Mouse (Mus musculus): Measurements from ENCODE around the gene Pip4k2a. TPM values are rescaled to one million over a fixed set of nuclear protein-coding genes. Genes with fewer than 3 reads are reported as not detected.

Gene Pip4k2a
- total and polyA plus RNA-seq, 3 experiments, result 33.9 to 102 (median 72.3) TPM

- ATAC-seq (ENCODE audit: extremely low read depth, insufficient number of reproducible peaks, low FRiP score, poor library complexity, severe bottlenecking) (no peak), DNase-seq (ENCODE audit: low spot score) (no peak)
- H3K4me3 ChIP-seq (ENCODE audit: low read depth, low read length), result no peak overlapping the region
- TF ChIP-seq POLR2AphosphoS5 (IDR thresholded peaks at IDR 0.05; ENCODE audit: insufficient replicate concordance, low read depth, low read length) (no peak), TAL1 (conservative IDR thresholded peaks at IDR 0.05; ENCODE audit: low read depth, low read length) (no peak), CTCF (IDR thresholded peaks at IDR 0.05; ENCODE audit: low read depth, low read length) (no peak), GATA1 (IDR thresholded peaks at IDR 0.05; ENCODE audit: borderline replicate concordance, low read length) (no peak), GATA2 (IDR thresholded peaks at IDR 0.05; ENCODE audit: borderline replicate concordance, low read depth, low read length) (no peak)
- peaks cover 85% of the 10 kb centered on the region for H3K36me3 ChIP-seq (replicated peaks)
- H3K4me1 ChIP-seq (ENCODE audit: insufficient read depth, low read depth, low read length), result no peaks in the 10 kb centered on the region
- no peaks in the 10 kb centered on the region for H3K27me3 ChIP-seq (ENCODE audit: insufficient read depth, low read length)
- no peaks in the 10 kb centered on the region for H3K9me3 ChIP-seq (replicated peaks)
These were observed 147.3 kb downstream of the Pip4k2a start for GRCm38 (mm10) chr2:18850657-18851056.

DNA sequence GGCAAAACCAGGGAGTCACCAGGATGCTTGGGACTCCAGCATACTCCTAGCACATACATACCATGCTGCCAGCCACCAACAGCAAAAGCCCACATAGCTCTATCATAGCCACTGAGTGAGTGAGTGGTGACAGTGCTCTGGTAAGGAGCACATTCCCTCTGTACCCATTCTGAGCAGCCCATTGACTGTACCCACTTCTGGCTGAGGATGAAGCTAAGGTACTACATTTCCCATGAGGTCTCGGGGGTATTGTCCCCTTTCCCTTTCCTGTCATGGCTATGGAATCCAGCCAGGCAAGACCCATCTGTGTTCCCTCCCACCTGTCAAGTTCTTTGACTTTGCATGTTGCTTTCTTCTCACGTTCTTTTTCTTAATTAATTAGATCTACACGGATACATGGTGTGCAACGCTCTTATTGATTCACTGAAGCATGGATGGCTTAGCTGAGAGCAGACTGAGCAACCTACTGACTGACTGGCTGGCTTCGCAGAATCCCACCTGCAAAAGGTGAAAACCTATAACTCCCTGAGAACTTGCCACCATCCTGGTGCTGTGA lies 149.8 kb downstream of the Pip4k2a start:
- Histone ChIP-seq H3K4me1 (ENCODE audit: insufficient read depth, low read depth, low read length) (no peaks in the 10 kb centered on the region), H3K27me3 (ENCODE audit: insufficient read depth, low read length) (no peaks in the 10 kb centered on the region), H3K36me3 (replicated peaks) (peaks cover 87% of the 10 kb centered on the region), H3K9me3 (replicated peaks) (no peaks in the 10 kb centered on the region), H3K4me3 (ENCODE audit: low read depth, low read length) (no peak overlapping the region)
- no peak for ATAC-seq (ENCODE audit: extremely low read depth, insufficient number of reproducible peaks, low FRiP score, poor library complexity, severe bottlenecking)
- no peak for TF ChIP-seq GATA2 (IDR thresholded peaks at IDR 0.05; ENCODE audit: borderline replicate concordance, low read depth, low read length)
- TF ChIP-seq GATA1 (IDR thresholded peaks at IDR 0.05; ENCODE audit: borderline replicate concordance, low read length), result no peak
- TF ChIP-seq TAL1 (conservative IDR thresholded peaks at IDR 0.05; ENCODE audit: low read depth, low read length), result no peak
- no peak for TF ChIP-seq CTCF (IDR thresholded peaks at IDR 0.05; ENCODE audit: low read depth, low read length)
- no peak for TF ChIP-seq POLR2AphosphoS5 (IDR thresholded peaks at IDR 0.05; ENCODE audit: insufficient replicate concordance, low read depth, low read length)
- DNase-seq (ENCODE audit: low spot score), result no peak

DNA sequence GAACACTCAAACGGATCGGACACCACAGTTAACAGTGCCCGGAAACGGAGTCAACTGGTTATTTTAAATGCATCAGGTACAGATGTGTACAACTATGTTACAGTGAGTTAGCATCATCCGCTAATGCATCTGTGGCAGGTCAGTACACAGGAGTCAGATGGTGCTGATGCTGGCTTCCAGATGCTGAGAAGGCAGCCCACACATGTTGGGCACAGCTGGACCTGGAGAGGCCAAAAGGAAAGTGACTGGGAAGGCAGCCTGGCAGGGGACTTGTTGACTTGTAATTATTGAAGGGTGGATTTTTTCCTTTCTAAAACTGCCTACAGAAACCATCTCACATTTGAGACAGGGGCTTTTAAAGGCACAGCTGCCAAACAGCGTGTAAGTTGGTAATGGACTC lies 155.4 kb downstream of the Pip4k2a start:
- Histone ChIP-seq H3K4me3 (ENCODE audit: low read depth, low read length) (no peak overlapping the region), H3K9me3 (replicated peaks) (no peaks in the 10 kb centered on the region), H3K36me3 (replicated peaks) (peaks cover 79% of the 10 kb centered on the region), H3K4me1 (ENCODE audit: insufficient read depth, low read depth, low read length) (peaks cover 5% of the 10 kb centered on the region; the same call in 1 of the 2 replicates), H3K27me3 (ENCODE audit: insufficient read depth, low read length) (no peaks in the 10 kb centered on the region)
- no peak for TF ChIP-seq GATA1 (IDR thresholded peaks at IDR 0.05; ENCODE audit: borderline replicate concordance, low read length)
- TF ChIP-seq CTCF (IDR thresholded peaks at IDR 0.05; ENCODE audit: low read depth, low read length), result no peak
- no peak for TF ChIP-seq TAL1 (conservative IDR thresholded peaks at IDR 0.05; ENCODE audit: low read depth, low read length)
- no peak for TF ChIP-seq POLR2AphosphoS5 (IDR thresholded peaks at IDR 0.05; ENCODE audit: insufficient replicate concordance, low read depth, low read length)
- no peak for TF ChIP-seq GATA2 (IDR thresholded peaks at IDR 0.05; ENCODE audit: borderline replicate concordance, low read depth, low read length)
- DNase-seq (ENCODE audit: low spot score), result no peak
- ATAC-seq (ENCODE audit: extremely low read depth, insufficient number of reproducible peaks, low FRiP score, poor library complexity, severe bottlenecking), result no peak

GRCm38 (mm10) chr2:18841051-18841450 lies 156.9 kb downstream of the Pip4k2a start:
- Histone ChIP-seq H3K4me3 (ENCODE audit: low read depth, low read length) (no peak overlapping the region), H3K9me3 (replicated peaks) (no peaks in the 10 kb centered on the region), H3K27me3 (ENCODE audit: insufficient read depth, low read length) (no peaks in the 10 kb centered on the region), H3K4me1 (ENCODE audit: insufficient read depth, low read depth, low read length) (peaks cover 5% of the 10 kb centered on the region; the same call in 1 of the 2 replicates), H3K36me3 (replicated peaks) (peaks cover 67% of the 10 kb centered on the region)
- no peak for ATAC-seq (ENCODE audit: extremely low read depth, insufficient number of reproducible peaks, low FRiP score, poor library complexity, severe bottlenecking)
- DNase-seq (ENCODE audit: low spot score), result no peak
- TF ChIP-seq GATA1 (IDR thresholded peaks at IDR 0.05; ENCODE audit: borderline replicate concordance, low read length), result no peak
- TF ChIP-seq POLR2AphosphoS5 (IDR thresholded peaks at IDR 0.05; ENCODE audit: insufficient replicate concordance, low read depth, low read length), result no peak
- TF ChIP-seq CTCF (IDR thresholded peaks at IDR 0.05; ENCODE audit: low read depth, low read length), result no peak
- TF ChIP-seq TAL1 (conservative IDR thresholded peaks at IDR 0.05; ENCODE audit: low read depth, low read length), result no peak
- TF ChIP-seq GATA2 (IDR thresholded peaks at IDR 0.05; ENCODE audit: borderline replicate concordance, low read depth, low read length), result no peak

DNA sequence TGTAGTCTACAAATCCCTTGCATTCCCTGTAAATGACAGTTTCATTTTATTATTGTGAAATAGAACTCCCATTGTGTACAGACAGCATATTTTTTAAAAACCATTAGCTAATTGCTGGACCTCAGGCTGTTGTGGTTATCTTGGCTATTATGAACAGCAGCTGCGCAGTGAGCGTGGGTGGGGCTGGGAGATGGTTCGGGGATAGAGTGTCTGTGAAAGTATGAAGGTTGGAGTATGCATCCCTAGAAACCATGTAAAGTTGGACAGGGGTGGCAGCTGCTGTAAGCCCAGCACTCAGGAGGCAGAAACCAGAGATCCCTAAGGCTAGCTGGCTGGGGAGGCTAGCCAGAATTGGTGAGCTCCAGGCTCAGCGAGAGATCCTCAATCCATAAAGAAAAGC lies 158.4 kb downstream of the Pip4k2a start:
- H3K36me3 ChIP-seq (replicated peaks), result peaks cover 52% of the 10 kb centered on the region
- no peak for DNase-seq (ENCODE audit: low spot score)
- ATAC-seq (ENCODE audit: extremely low read depth, insufficient number of reproducible peaks, low FRiP score, poor library complexity, severe bottlenecking), result no peak
- no peak overlapping the region for H3K4me3 ChIP-seq (ENCODE audit: low read depth, low read length)
- H3K9me3 ChIP-seq (replicated peaks), result no peaks in the 10 kb centered on the region
- H3K4me1 ChIP-seq (ENCODE audit: insufficient read depth, low read depth, low read length), result peaks cover 5% of the 10 kb centered on the region; the same call in 1 of the 2 replicates
- H3K27me3 ChIP-seq (ENCODE audit: insufficient read depth, low read length), result no peaks in the 10 kb centered on the region
- TF ChIP-seq GATA1 (IDR thresholded peaks at IDR 0.05; ENCODE audit: borderline replicate concordance, low read length) (no peak), GATA2 (IDR thresholded peaks at IDR 0.05; ENCODE audit: borderline replicate concordance, low read depth, low read length) (no peak), POLR2AphosphoS5 (IDR thresholded peaks at IDR 0.05; ENCODE audit: insufficient replicate concordance, low read depth, low read length) (no peak), TAL1 (conservative IDR thresholded peaks at IDR 0.05; ENCODE audit: low read depth, low read length) (no peak), CTCF (IDR thresholded peaks at IDR 0.05; ENCODE audit: low read depth, low read length) (no peak)

- no peaks in the 10 kb centered on the region for H3K9me3 ChIP-seq (replicated peaks)
- TF ChIP-seq GATA2 (IDR thresholded peaks at IDR 0.05; ENCODE audit: borderline replicate concordance, low read depth, low read length) (no peak), GATA1 (IDR thresholded peaks at IDR 0.05; ENCODE audit: borderline replicate concordance, low read length) (no peak), CTCF (IDR thresholded peaks at IDR 0.05; ENCODE audit: low read depth, low read length) (no peak), TAL1 (conservative IDR thresholded peaks at IDR 0.05; ENCODE audit: low read depth, low read length) (no peak), POLR2AphosphoS5 (IDR thresholded peaks at IDR 0.05; ENCODE audit: insufficient replicate concordance, low read depth, low read length) (no peak)
- no peak for ATAC-seq (ENCODE audit: extremely low read depth, insufficient number of reproducible peaks, low FRiP score, poor library complexity, severe bottlenecking)
- peaks cover 14% of the 10 kb centered on the region for H3K36me3 ChIP-seq (replicated peaks)
- peaks cover 2% of the 10 kb centered on the region; the same call in 1 of the 2 replicates for H3K4me1 ChIP-seq (ENCODE audit: insufficient read depth, low read depth, low read length)
- no peak overlapping the region for H3K4me3 ChIP-seq (ENCODE audit: low read depth, low read length)
- no peak for DNase-seq (ENCODE audit: low spot score)
- peaks cover 20% of the 10 kb centered on the region for H3K27me3 ChIP-seq (ENCODE audit: insufficient read depth, low read length)
These were observed 162.5 kb downstream of the Pip4k2a start for GRCm38 (mm10) chr2:18835266-18835908.

All from G1E (cell line).